Mouse (Mus musculus): ENCODE measurements around the gene Rad9b.

The Rad9b gene

GRCm38 (mm10) chr5:122280422-122280826 lies 73.6 kb downstream of the Rad9b start:
- DNase-seq: no peak

DNA sequence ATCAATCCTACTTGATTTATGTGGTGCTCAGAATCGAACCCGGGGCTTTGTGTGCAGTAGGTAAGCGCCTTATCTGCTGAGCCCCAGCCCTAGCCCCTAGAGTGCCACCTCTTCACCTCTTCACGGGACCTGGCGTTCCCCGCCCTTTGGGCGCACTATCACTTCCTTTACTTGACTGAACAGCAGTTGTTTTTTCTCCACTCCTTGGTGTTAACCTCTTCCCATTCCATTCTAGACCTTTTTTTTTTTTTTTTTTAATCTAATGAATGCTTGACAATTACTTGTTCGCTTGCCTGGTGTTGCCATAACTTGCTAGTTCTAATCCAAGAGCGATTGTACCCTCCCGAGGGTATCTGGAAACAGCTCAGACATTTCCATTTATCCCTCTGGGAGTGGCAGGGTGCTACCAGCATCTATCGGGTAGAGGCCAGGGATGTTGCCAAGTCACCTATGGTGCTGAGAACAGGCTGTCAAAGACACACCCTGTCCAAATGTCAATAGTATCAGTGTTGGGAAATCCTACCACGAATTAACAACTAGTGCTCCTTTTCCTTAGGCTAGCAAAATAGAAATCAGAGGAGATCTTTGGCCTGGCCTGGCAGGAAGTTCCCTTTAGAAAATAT lies 74.1 kb downstream of the Rad9b start:
- no peak for DNase-seq

DNA sequence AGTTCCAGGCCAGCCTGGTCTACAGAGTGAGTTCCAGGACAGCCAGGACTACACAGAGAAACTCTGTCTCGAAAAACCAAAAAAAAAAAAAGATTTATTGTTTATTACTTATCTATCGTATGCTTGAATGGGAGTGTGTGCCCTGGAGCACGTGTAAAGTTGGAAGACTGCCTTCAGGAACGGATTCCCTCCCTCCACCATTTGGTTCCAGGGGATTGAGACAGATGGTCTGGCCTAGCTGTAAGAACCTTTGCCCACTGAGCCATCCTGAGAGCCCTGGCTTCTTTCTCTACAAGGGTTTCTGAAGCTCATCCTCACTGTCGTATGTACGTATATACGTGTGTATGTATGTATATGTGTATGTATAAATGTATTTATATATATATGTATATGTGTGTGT lies 75.1 kb downstream of the Rad9b start:
- no peak for DNase-seq

DNA sequence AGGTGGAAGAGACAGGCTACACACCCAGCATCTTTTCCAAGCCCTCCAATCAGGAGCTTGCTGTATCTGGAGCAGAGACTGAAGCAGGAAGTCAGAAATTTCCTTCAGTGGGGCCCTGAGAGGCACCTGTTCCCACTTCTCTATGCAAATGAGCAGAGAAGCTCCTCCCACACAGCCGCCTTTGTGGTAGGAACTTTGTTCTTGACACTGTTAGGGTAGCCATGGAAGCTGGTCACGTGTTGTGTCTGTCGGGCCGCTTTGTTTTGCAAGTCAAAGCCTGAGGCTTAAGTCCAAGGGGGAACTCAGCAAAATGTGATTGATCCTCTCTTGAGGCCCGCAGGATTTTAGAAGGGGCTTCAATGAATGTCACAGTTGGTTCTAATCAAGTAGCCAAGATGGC lies 79.2 kb downstream of the Rad9b start:
- no peak for DNase-seq

All from right cerebral cortex, postnatal 14 days (tissue).